Mouse (Mus musculus): ENCODE data around the gene Gm20388.

- TF ChIP-seq CTCF (conservative IDR thresholded peaks at IDR 0.05; ENCODE audit: insufficient read depth, insufficient read length, low read depth, low read length) (no peak), POLR2A (IDR thresholded peaks at IDR 0.05; ENCODE audit: low read depth, low read length) (no peak)
Measured at GRCm38 (mm10) chr8:120804741-120805140, 894.1 kb downstream of the Gm20388 start.

Measured in kidney, adult 2 months (tissue).